Mouse (Mus musculus): ENCODE measurements at regions not wholly inside any gene's neighbourhood (a gene's known extent, or its start where the extent isn't known, plus 50 kb on each side); places are given as distances from the start of the nearest gene placed in this dataset.

DNA sequence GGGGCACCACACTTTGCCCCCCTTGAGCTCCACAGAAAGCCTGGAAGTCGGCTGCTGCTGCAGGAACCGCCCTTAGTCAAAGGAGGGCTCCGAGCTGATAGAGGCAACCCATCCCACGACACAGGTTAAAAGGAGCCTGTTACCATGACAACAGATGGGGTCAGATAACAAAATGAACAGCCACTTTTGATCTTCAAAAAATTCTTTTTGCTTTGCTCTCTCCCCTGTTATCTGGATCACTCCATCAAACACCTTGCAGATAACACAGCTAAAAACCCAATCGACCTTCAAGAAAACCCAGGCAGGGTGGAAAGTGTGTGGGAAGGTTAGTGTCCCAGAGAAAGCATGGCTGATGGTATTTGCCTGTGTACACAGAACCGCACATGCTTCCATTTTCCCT lies 52.1 kb upstream of the Irx2 start:
- no peak for DNase-seq (ENCODE audit: low read depth, low spot score)

DNA sequence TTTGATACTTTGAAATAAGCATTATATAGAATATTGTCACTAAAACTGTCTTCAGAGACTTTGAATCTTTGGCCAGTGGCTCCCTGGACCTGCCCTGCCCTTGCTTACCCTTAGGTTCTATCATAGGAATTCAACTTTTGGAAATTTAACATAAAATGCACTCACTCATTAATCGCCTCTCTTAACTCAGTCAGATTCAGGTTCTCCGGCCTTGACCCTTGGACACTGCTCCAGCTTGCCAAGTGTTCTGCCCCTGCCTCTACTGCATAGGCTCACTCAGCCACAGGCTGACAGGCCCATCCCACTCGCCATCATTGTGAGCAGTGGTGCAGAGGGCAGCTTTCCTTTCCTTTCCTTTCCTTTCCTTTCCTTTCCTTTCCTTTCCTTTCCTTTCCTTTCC lies 50.2 kb upstream of the Irx2 start:
- in situ Hi-C loops (cut with MboI; ENCODE audit: low sequenced_read_pairs in 2 of 2, unreplicated experiment in 2 of 2), result no loop called here
- Histone ChIP-seq H3K9me3 (ENCODE audit: control insufficient read depth, insufficient read depth, low read depth, low read length) (no peaks in the 10 kb centered on the region), H3K27ac (ENCODE audit: insufficient read depth, low read depth, low read length, poor library complexity, severe bottlenecking) (no peak overlapping the region), H3K4me3 (ENCODE audit: insufficient read depth in 1 of 2, low read depth in 1 of 2, low read length in 2 of 2, poor library complexity in 1 of 2, severe bottlenecking in 1 of 2) (no peak overlapping the region), H3K36me3 (ENCODE audit: control insufficient read depth, insufficient read depth, low read length, poor library complexity, severe bottlenecking) (no peaks in the 10 kb centered on the region), H3K4me1 (ENCODE audit: control insufficient read depth in 2 of 2, insufficient read depth in 2 of 2, low read length in 2 of 2, poor library complexity in 1 of 2) (no peaks in the 10 kb centered on the region), H3K9ac (ENCODE audit: insufficient read depth, low read depth, low read length, poor library complexity, severe bottlenecking) (no peak overlapping the region)
- TF ChIP-seq ZNF384 (IDR thresholded peaks at IDR 0.05; ENCODE audit: low read depth, low read length) (no peak), CHD2 (IDR thresholded peaks at IDR 0.05; ENCODE audit: low read depth, low read length) (no peak), MAFK (IDR thresholded peaks at IDR 0.05; ENCODE audit: insufficient read depth, low read depth, low read length) (no peak), ZC3H11A (IDR thresholded peaks at IDR 0.05; ENCODE audit: borderline replicate concordance, low read depth, low read length) (no peak), HCFC1 (IDR thresholded peaks at IDR 0.05; ENCODE audit: borderline replicate concordance, insufficient read depth, low read length) (no peak)
- DNase-seq (ENCODE audit: low read depth, low spot score), result no peak

More for the DNA sequence above, 52.1 kb upstream of the Irx2 start:
- TF ChIP-seq MAFK (IDR thresholded peaks at IDR 0.05; ENCODE audit: insufficient read depth, low read depth, low read length) (no peak), HCFC1 (IDR thresholded peaks at IDR 0.05; ENCODE audit: borderline replicate concordance, insufficient read depth, low read length) (no peak), CHD2 (IDR thresholded peaks at IDR 0.05; ENCODE audit: low read depth, low read length) (no peak), ZC3H11A (IDR thresholded peaks at IDR 0.05; ENCODE audit: borderline replicate concordance, low read depth, low read length) (no peak), ZNF384 (IDR thresholded peaks at IDR 0.05; ENCODE audit: low read depth, low read length) (no peak)
- Histone ChIP-seq H3K9ac (ENCODE audit: insufficient read depth, low read depth, low read length, poor library complexity, severe bottlenecking) (no peak overlapping the region), H3K9me3 (ENCODE audit: control insufficient read depth, insufficient read depth, low read depth, low read length) (no peaks in the 10 kb centered on the region), H3K36me3 (ENCODE audit: control insufficient read depth, insufficient read depth, low read length, poor library complexity, severe bottlenecking) (no peaks in the 10 kb centered on the region), H3K4me3 (ENCODE audit: insufficient read depth in 1 of 2, low read depth in 1 of 2, low read length in 2 of 2, poor library complexity in 1 of 2, severe bottlenecking in 1 of 2) (no peak overlapping the region), H3K4me1 (ENCODE audit: control insufficient read depth in 2 of 2, insufficient read depth in 2 of 2, low read length in 2 of 2, poor library complexity in 1 of 2) (no peaks in the 10 kb centered on the region), H3K27ac (ENCODE audit: insufficient read depth, low read depth, low read length, poor library complexity, severe bottlenecking) (no peak overlapping the region)
- in situ Hi-C loops (cut with MboI; ENCODE audit: low sequenced_read_pairs in 2 of 2, unreplicated experiment in 2 of 2), result no loop called here

All from ES-E14 (cell line).